Mouse (Mus musculus): ENCODE results near the gene Spag9.

GRCm38 (mm10) chr11:94116655-94117054, 120.8 kb downstream of the Spag9 start:
- TF ChIP-seq CTCF (IDR thresholded peaks at IDR 0.05; ENCODE audit: low read depth, low read length) (no peak), POLR2A (IDR thresholded peaks at IDR 0.05; ENCODE audit: insufficient read depth, low read length) (no peak), EP300 (IDR thresholded peaks at IDR 0.05; ENCODE audit: insufficient read depth, low read depth, low read length) (no peak)

All from ES-Bruce4 (cell line).